Mouse (Mus musculus): ENCODE measurements around the gene Smyd3. TPM values are rescaled to one million over a fixed set of nuclear protein-coding genes. Genes with fewer than 3 reads are reported as not detected.

Smyd3 gene
- polyA plus RNA-seq, 1 experiment from 2014 or later, result 18.8 TPM

Other genes starting within 250 kb of the Smyd3 start
- gene Tfb2m, start 28.2 kb upstream of the Smyd3 start, polyA plus RNA-seq (2016; fragmentation: Nextera tagmentation; extraction: Ambion mirVana), result 25.7 and 36.6 TPM in 2 replicates
- 35.1 and 39.7 TPM in 2 replicates for gene Cnst, start 28.3 kb upstream of the Smyd3 start, polyA plus RNA-seq (2016; fragmentation: Nextera tagmentation; extraction: Ambion mirVana)
- 121 and 124 TPM in 2 replicates for gene Sccpdh, start 150.2 kb upstream of the Smyd3 start, polyA plus RNA-seq (2016; fragmentation: Nextera tagmentation; extraction: Ambion mirVana)
- gene Kif28, start 227.2 kb upstream of the Smyd3 start, polyA plus RNA-seq (2016; fragmentation: Nextera tagmentation; extraction: Ambion mirVana), result 0.06 TPM in 1 of 2 replicates, not detected in the other